Mouse (Mus musculus) right cerebral cortex, postnatal 14 days (tissue): ENCODE data around the gene Vmn1r193.
"Not testable (repeated sequence)": the region's sequence is repeated elsewhere in the genome, so short reads cannot be mapped to it uniquely, and the experiment has no call there.

Experiments used
- DNase-seq: peaks from one replicate; pipeline ENCODE4 v3.0.0; 2022

The Vmn1r193 gene

GRCm38 (mm10) chr13:22223060-22223459 lies at the start of gene Vmn1r193:
Vmn1r193 (minus strand) TSS chr13:22223160.
- DNase-seq: not testable (repeated sequence)

GRCm38 (mm10) chr13:22271721-22272120 lies 48.8 kb upstream of the Vmn1r193 start:
- DNase-seq: no peak

GRCm38 (mm10) chr13:22270222-22270621 lies 47.3 kb upstream of the Vmn1r193 start, which contains the start of gene Vmn1r195:
Vmn1r195 (plus strand) TSS chr13:22270522.
- DNase-seq: not testable (repeated sequence)

- DNase-seq: no peak
Measured at GRCm38 (mm10) chr13:22243915-22244314, 21.0 kb upstream of the Vmn1r193 start, which contains the start of gene Vmn1r194. Vmn1r194 (plus strand) TSS chr13:22244215.

GRCm38 (mm10) chr13:22192756-22193155 lies 30.2 kb downstream of the Vmn1r193 start:
- not testable (repeated sequence) for DNase-seq

- DNase-seq: no peak
Measured at GRCm38 (mm10) chr13:22191041-22191440, 31.9 kb downstream of the Vmn1r193 start, which contains the start of gene Vmn1r192. Vmn1r192 (minus strand) TSS chr13:22191141.

- DNase-seq: no peak
Measured at GRCm38 (mm10) chr13:22190385-22190784, 32.6 kb downstream of the Vmn1r193 start.

GRCm38 (mm10) chr13:22189313-22189712 lies 33.6 kb downstream of the Vmn1r193 start:
- no peak for DNase-seq

- DNase-seq: no peak
Measured at GRCm38 (mm10) chr13:22183869-22184268, 39.1 kb downstream of the Vmn1r193 start, which contains the start of gene Vmn1r191. Vmn1r191 (minus strand) TSS chr13:22183969.

- no peak for DNase-seq
Measured at GRCm38 (mm10) chr13:22168416-22168815, 54.5 kb downstream of the Vmn1r193 start.
